Mouse (Mus musculus) hindbrain, postnatal 0 days (tissue): Measurements from ENCODE around the gene Gkn2. TPM values are rescaled to one million over a fixed set of nuclear protein-coding genes. Genes with fewer than 3 reads are reported as not detected.
A peak's percentile ranks its signal among the peaks of the same experiment; 100 is the strongest.

Experiments used
- ATAC-seq: fragments of 200-750 bp; cut with Nextera tagmentation; 2 replicates; pipeline ENCODE4 v1.8.0; 2017; ENCODE audit warnings: mild to moderate bottlenecking, moderate TSS enrichment, moderate library complexity
- DNase-seq: peaks from one replicate; pipeline ENCODE4 v3.0.0-alpha.2; 2015; ENCODE audit warnings: low spot score
- H3K27ac ChIP-seq: fragments of 300-500 bp; sonication (generic); 2 replicates; pipeline ENCODE4 v1.5.1; 2014; ENCODE audit warnings: mild to moderate bottlenecking
- H3K27me3 ChIP-seq: fragments of 300-500 bp; sonication (generic); 2 replicates; pipeline ENCODE4 v1.6.1; 2014; ENCODE audit warnings: low read length, mixed read lengths; ENCODE audit not compliant: insufficient read depth
- H3K36me3 ChIP-seq: fragments of 300-500 bp; sonication (generic); 2 replicates; pipeline ENCODE4 v1.6.1; 2014; ENCODE audit warnings: low read length, mixed read lengths; ENCODE audit not compliant: insufficient read depth
- H3K4me1 ChIP-seq: fragments of 300-500 bp; sonication (generic); 2 replicates; pipeline ENCODE4 v1.6.1; 2014; ENCODE audit warnings: antibody characterized with exemption, low read length, mixed read lengths; ENCODE audit not compliant: insufficient read depth
- H3K4me2 ChIP-seq: fragments of 300-500 bp; sonication (generic); 2 replicates; pipeline ENCODE4 v1.6.1; 2014; ENCODE audit warnings: low read depth, mild to moderate bottlenecking, low read length, moderate library complexity, mixed read lengths
- H3K4me3 ChIP-seq: fragments of 300-500 bp; sonication (generic); 2 replicates; pipeline ENCODE4 v1.5.1; 2014; ENCODE audit warnings: low read length
- H3K9ac ChIP-seq: fragments of 300-500 bp; sonication (generic); replicated peaks from 2 replicates; pipeline ENCODE4 v1.6.1; 2014; ENCODE audit warnings: mild to moderate bottlenecking, low read length, moderate library complexity, mixed read lengths
- H3K9me3 ChIP-seq: fragments of 300-500 bp; sonication (generic); 2 replicates; pipeline ENCODE4 v1.6.1; 2016; ENCODE audit warnings: low read length, mixed read lengths
- CTCF ChIP-seq: IDR thresholded peaks from 2 replicates; pipeline ENCODE4 v1.5.1; 2016; ENCODE audit warnings: antibody characterized with exemption, control low read depth, low read depth
- WGBS: fragments of 180-500 bp; shearing (Covaris S2); extraction: QIAGEN DNeasy Blood & Tissue Kit; methylation state at CpG from one replicate; pipeline ENCODE4 v1.1.7; 2014; 5-methylcytosine and 5-hydroxymethylcytosine counted together
- polyA plus RNA-seq: library from polyadenylated mRNA; unstranded; fragments of >200 nt; fragmentation: Nextera tagmentation; extraction: Ambion mirVana; gene quantifications from 2 replicates; pipeline ENCODE4 v1.2.1, GENCODE M21; 2015
- total RNA-seq: library from RNA; depleted of rRNA; stranded (reverse); fragments of >200 nt; gene quantifications from 2 replicates; pipeline ENCODE4 v1.2.3, GENCODE M21; 2014; rRNA removed

Gene Gkn2
- total RNA-seq = not detected in 2 replicates
- polyA plus RNA-seq = not detected in 2 replicates

- Histone ChIP-seq H3K9me3 (no peaks in the 10 kb centered on the region), H3K4me2 (no peak within 1 kb of the TSS), H3K4me3 (no peak within 1 kb of the TSS), H3K36me3 (no peaks in the 10 kb centered on the region), H3K27me3 (no peaks in the 10 kb centered on the region), H3K4me1 (no peaks in the 10 kb centered on the region), H3K27ac (no peak within 1 kb of the TSS), H3K9ac (no peak within 1 kb of the TSS)
- 90% methylated on average over 9 of the region's 9 CpGs for WGBS
- no peak for TF ChIP-seq CTCF
- DNase-seq (no peak), ATAC-seq (no peak)
Measured at GRCm38 (mm10) chr6:87373057-87373456, at the start of gene Gkn2. TSS of gene Gkn2 (plus strand) at chr6:87373357.

GRCm38 (mm10) chr6:87323381-87323780 lies 49.8 kb upstream of the Gkn2 start:
- ATAC-seq = no peak
- Histone ChIP-seq H3K36me3 (no peaks in the 10 kb centered on the region), H3K9me3 (no peaks in the 10 kb centered on the region), H3K4me2 (no peak overlapping the region), H3K27ac (no peak overlapping the region), H3K4me3 (no peak overlapping the region), H3K9ac (no peak overlapping the region), H3K4me1 (no peaks in the 10 kb centered on the region), H3K27me3 (no peaks in the 10 kb centered on the region)
- TF ChIP-seq CTCF = peak; percentile 66
- WGBS = 91% methylated on average over 2 of the region's 2 CpGs
- DNase-seq = peak; percentile 20

- Histone ChIP-seq H3K4me3 (no peak overlapping the region), H3K36me3 (no peaks in the 10 kb centered on the region), H3K4me1 (peaks cover 3% of the 10 kb centered on the region; the same call in 1 of the 2 replicates), H3K9me3 (no peaks in the 10 kb centered on the region), H3K9ac (no peak overlapping the region), H3K27ac (no peak overlapping the region), H3K27me3 (no peaks in the 10 kb centered on the region), H3K4me2 (no peak overlapping the region)
- DNase-seq (no peak), ATAC-seq (no peak)
- TF ChIP-seq CTCF = no peak
- 92% methylated on average over 2 of the region's 2 CpGs for WGBS
Measured at GRCm38 (mm10) chr6:87326932-87327331, 46.2 kb upstream of the Gkn2 start.

GRCm38 (mm10) chr6:87328265-87329173 lies 44.6 kb upstream of the Gkn2 start:
- no peak overlapping the region for H3K9ac ChIP-seq
- DNase-seq (peak; percentile 60), ATAC-seq (peak; percentile 73)
- no peak overlapping the region for H3K4me2 ChIP-seq
- peaks cover 3% of the 10 kb centered on the region; the same call in 1 of the 2 replicates for H3K4me1 ChIP-seq
- no peaks in the 10 kb centered on the region for H3K9me3 ChIP-seq
- H3K27me3 ChIP-seq = no peaks in the 10 kb centered on the region
- no peak overlapping the region for H3K4me3 ChIP-seq
- peak overlapping the region; percentile 26; the same call in 1 of the 2 replicates for H3K27ac ChIP-seq
- WGBS = 52% methylated on average over 22 of the region's 22 CpGs
- no peaks in the 10 kb centered on the region for H3K36me3 ChIP-seq
- no peak for TF ChIP-seq CTCF

- WGBS = 52% methylated on average over 2 of the region's 2 CpGs
- H3K27ac ChIP-seq = no peak overlapping the region
- H3K36me3 ChIP-seq = no peaks in the 10 kb centered on the region
- no peaks in the 10 kb centered on the region for H3K9me3 ChIP-seq
- H3K4me3 ChIP-seq = peak overlapping the region; percentile 8
- H3K27me3 ChIP-seq = no peaks in the 10 kb centered on the region
- no peak for ATAC-seq
- peak overlapping the region; percentile 85 for H3K4me2 ChIP-seq
- TF ChIP-seq CTCF = no peak
- H3K4me1 ChIP-seq = peaks cover 3% of the 10 kb centered on the region; the same call in 1 of the 2 replicates
- DNase-seq = no peak
- no peak overlapping the region for H3K9ac ChIP-seq
Measured at GRCm38 (mm10) chr6:87332380-87332779, 40.8 kb upstream of the Gkn2 start.

GRCm38 (mm10) chr6:87334361-87335090 lies 38.6 kb upstream of the Gkn2 start:
- TF ChIP-seq CTCF = peak; percentile 59
- peak overlapping the region; percentile 68 for H3K9ac ChIP-seq
- DNase-seq = peak; percentile 82
- H3K4me3 ChIP-seq = peak overlapping the region; percentile 62
- H3K36me3 ChIP-seq = no peaks in the 10 kb centered on the region
- ATAC-seq = no peak; the same call in 1 of the 2 replicates
- H3K4me2 ChIP-seq = peak overlapping the region; percentile 85
- peak overlapping the region; percentile 74 for H3K27ac ChIP-seq
- 6% methylated on average over 11 of the region's 11 CpGs for WGBS
- H3K27me3 ChIP-seq = no peaks in the 10 kb centered on the region
- H3K9me3 ChIP-seq = no peaks in the 10 kb centered on the region
- H3K4me1 ChIP-seq = peaks cover 3% of the 10 kb centered on the region; the same call in 1 of the 2 replicates
